Mouse (Mus musculus) ES-Bruce4 (cell line): ENCODE results near the gene Pcdh8. TPM values are rescaled to one million over a fixed set of nuclear protein-coding genes. Genes with fewer than 3 reads are reported as not detected.

ENCODE experiments used
- H3K27ac ChIP-seq: 2 replicates; pipeline ENCODE4 v1.5.1; 2012; ENCODE audit warnings: low read length, inconsistent platforms; ENCODE audit not compliant: insufficient read depth
- H3K27me3 ChIP-seq: 2 replicates; pipeline ENCODE4 v1.6.1; 2012; ENCODE audit warnings: mild to moderate bottlenecking, low read length, inconsistent platforms; ENCODE audit not compliant: control insufficient read depth, poor library complexity, insufficient read depth, severe bottlenecking
- H3K36me3 ChIP-seq: 2 replicates; pipeline ENCODE4 v1.6.1; 2012; ENCODE audit warnings: inconsistent platforms, mild to moderate bottlenecking, low read length, moderate library complexity; ENCODE audit not compliant: control insufficient read depth, poor library complexity, insufficient read depth, severe bottlenecking
- H3K4me1 ChIP-seq: one replicate; pipeline ENCODE4 v1.8.1; 2011; ENCODE audit warnings: low read length; ENCODE audit not compliant: control insufficient read depth, insufficient read depth
- H3K4me3 ChIP-seq: 2 replicates; pipeline ENCODE4 v1.5.1; 2011; ENCODE audit warnings: low read depth, mild to moderate bottlenecking, low read length
- H3K9ac ChIP-seq: 2 replicates; pipeline ENCODE4 v1.6.1; 2012; ENCODE audit warnings: low read depth, mild to moderate bottlenecking, inconsistent platforms; ENCODE audit not compliant: poor library complexity, severe bottlenecking
- H3K9me3 ChIP-seq: replicated peaks from 2 replicates; pipeline ENCODE4 v1.6.1; 2012; ENCODE audit warnings: mild to moderate bottlenecking, low read length, inconsistent platforms; ENCODE audit not compliant: control insufficient read depth, poor library complexity, insufficient read depth, severe bottlenecking
- CTCF ChIP-seq: IDR thresholded peaks from one replicate; pipeline ENCODE4 v1.8.1; 2011; ENCODE audit warnings: low read depth, low read length
- EP300 ChIP-seq: IDR thresholded peaks from 2 replicates; pipeline ENCODE4 v1.6.1; 2011; ENCODE audit warnings: low read depth, low read length; ENCODE audit not compliant: insufficient read depth
- POLR2A ChIP-seq: IDR thresholded peaks from one replicate; pipeline ENCODE4 v1.8.1; 2011; ENCODE audit warnings: low read length; ENCODE audit not compliant: insufficient read depth
- polyA plus RNA-seq: library from polyadenylated mRNA; stranded (reverse); fragments of >200 nt; gene quantifications from 2 replicates; pipeline ENCODE4 v1.2.4, GENCODE M21; 2011; ENCODE audit warnings: low read depth; ENCODE audit not compliant: missing spikeins, insufficient read depth, insufficient read length

Pcdh8 gene
- polyA plus RNA-seq, 1 experiment = 0.39 TPM

GRCm38 (mm10) chr14:79767601-79768000 is 3.5 kb downstream of the Pcdh8 start:
- Histone ChIP-seq H3K9ac (no peak overlapping the region), H3K9me3 (no peaks in the 10 kb centered on the region; the same call in 1 of the 2 replicates), H3K4me3 (no peak overlapping the region), H3K27ac (no peak overlapping the region), H3K4me1 (no peaks in the 10 kb centered on the region), H3K36me3 (no peaks in the 10 kb centered on the region), H3K27me3 (peaks cover 14% of the 10 kb centered on the region; the same call in 1 of the 2 replicates)
- TF ChIP-seq EP300 (no peak), CTCF (no peak), POLR2A (no peak)

- no peak overlapping the region for H3K9ac ChIP-seq
- no peak overlapping the region for H3K4me3 ChIP-seq
- H3K4me1 ChIP-seq = no peaks in the 10 kb centered on the region
- no peak overlapping the region for H3K27ac ChIP-seq
- peaks cover 9% of the 10 kb centered on the region; the same call in 1 of the 2 replicates for H3K27me3 ChIP-seq
- H3K36me3 ChIP-seq = no peaks in the 10 kb centered on the region
- TF ChIP-seq POLR2A (no peak), CTCF (no peak), EP300 (no peak)
- no peaks in the 10 kb centered on the region; the same call in 1 of the 2 replicates for H3K9me3 ChIP-seq
Measured at GRCm38 (mm10) chr14:79765196-79765765, 5.8 kb downstream of the Pcdh8 start.

GRCm38 (mm10) chr14:79754601-79755222 is 16.4 kb downstream of the Pcdh8 start:
- TF ChIP-seq POLR2A = no peak
- no peak for TF ChIP-seq EP300
- TF ChIP-seq CTCF = no peak
- Histone ChIP-seq H3K9ac (no peak overlapping the region), H3K4me3 (no peak overlapping the region)

GRCm38 (mm10) chr14:79754157-79754556 is 17.0 kb downstream of the Pcdh8 start:
- Histone ChIP-seq H3K9ac (no peak overlapping the region), H3K27me3 (no peaks in the 10 kb centered on the region), H3K4me3 (no peak overlapping the region), H3K36me3 (no peaks in the 10 kb centered on the region), H3K9me3 (no peaks in the 10 kb centered on the region), H3K4me1 (no peaks in the 10 kb centered on the region), H3K27ac (no peak overlapping the region)
- TF ChIP-seq CTCF = no peak
- no peak for TF ChIP-seq EP300
- TF ChIP-seq POLR2A = no peak

More at GRCm38 (mm10) chr14:79754601-79755222, 16.4 kb downstream of the Pcdh8 start:
- Histone ChIP-seq H3K9me3 (no peaks in the 10 kb centered on the region), H3K27me3 (no peaks in the 10 kb centered on the region), H3K27ac (no peak overlapping the region), H3K4me1 (no peaks in the 10 kb centered on the region), H3K36me3 (no peaks in the 10 kb centered on the region)

GRCm38 (mm10) chr14:79753733-79754132 is 17.4 kb downstream of the Pcdh8 start:
- Histone ChIP-seq H3K27me3 (no peaks in the 10 kb centered on the region), H3K36me3 (no peaks in the 10 kb centered on the region), H3K4me1 (no peaks in the 10 kb centered on the region), H3K4me3 (no peak overlapping the region), H3K27ac (no peak overlapping the region), H3K9me3 (no peaks in the 10 kb centered on the region), H3K9ac (no peak overlapping the region)
- TF ChIP-seq CTCF = no peak
- TF ChIP-seq POLR2A = no peak
- no peak for TF ChIP-seq EP300

GRCm38 (mm10) chr14:79740515-79740914 is 30.6 kb downstream of the Pcdh8 start:
- H3K27ac ChIP-seq = no peak overlapping the region
- no peaks in the 10 kb centered on the region for H3K36me3 ChIP-seq
- no peaks in the 10 kb centered on the region for H3K9me3 ChIP-seq
- H3K4me3 ChIP-seq = no peak overlapping the region
- TF ChIP-seq CTCF = no peak
- H3K27me3 ChIP-seq = no peaks in the 10 kb centered on the region
- no peak overlapping the region for H3K9ac ChIP-seq
- H3K4me1 ChIP-seq = no peaks in the 10 kb centered on the region
